In the genomic region with DNA sequence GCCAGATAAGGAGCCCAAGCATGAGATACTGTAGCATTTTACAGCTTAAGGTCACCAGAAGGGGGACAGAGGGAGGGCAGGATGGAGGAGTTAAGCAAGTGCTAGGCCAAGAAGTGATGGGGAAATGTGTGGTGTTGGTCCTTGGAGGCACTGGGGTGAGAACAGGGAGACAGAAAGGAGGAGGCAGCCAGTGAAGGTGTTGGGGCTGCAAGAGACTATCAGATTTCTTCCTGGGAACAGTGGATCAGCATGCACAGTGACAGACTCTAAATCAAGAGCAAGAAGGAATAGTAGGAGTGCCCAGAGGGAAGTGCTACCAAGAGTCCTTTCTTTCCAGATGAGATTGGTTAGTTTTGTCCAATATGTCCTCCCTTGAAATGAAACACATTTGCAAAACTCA, we compare ENCODE assay signal across 25 mouse cellular contexts.
A peak's percentile ranks its signal among the peaks of the same experiment; 100 is the strongest.
DNase-seq lines count a peak whose midpoint lies in the region; ATAC-seq and TF ChIP-seq lines count a peak whose summit lies in the region.
"Had no signal": no experiment of that assay in that cellular context is flagged by ENCODE, and none has a peak within 500 bp of the region (broad histone marks: within the 10 kb centered on the region; RNA-seq: fewer than 3 reads in every experiment).

No protein-coding gene starts in this region.

- H3K4me2 ChIP-seq in kidney, embryonic 15.5 days: no peak overlapping the region
- no peak overlapping the region for H3K4me2 ChIP-seq in kidney, postnatal 0 days (ENCODE audit: low read length)
- H3K4me2 ChIP-seq in limb, embryonic 14.5 days (replicated peaks; ENCODE audit: low read depth, low read length, severe bottlenecking): no peak overlapping the region
- no peak overlapping the region for H3K4me2 ChIP-seq in hindbrain, embryonic 14.5 days (replicated peaks)
- H3K4me2 ChIP-seq: embryonic facial prominence, embryonic 12.5 days; forebrain, embryonic 13.5 days; forebrain, embryonic 15.5 days had no signal

- no peak for TF ChIP-seq CTCF in kidney, adult 2 months (conservative IDR thresholded peaks at IDR 0.05; ENCODE audit: insufficient read depth, insufficient read length, low read depth, low read length)
- no peak for TF ChIP-seq CTCF in kidney, postnatal 0 days (IDR thresholded peaks at IDR 0.05; ENCODE audit: low read depth)

- H3K27me3 ChIP-seq in kidney, embryonic 15.5 days: no peaks in the 10 kb centered on the region
- no peaks in the 10 kb centered on the region for H3K27me3 ChIP-seq in kidney, adult 2 months (replicated peaks; ENCODE audit: control insufficient read depth, insufficient read depth, low read length)
- no peaks in the 10 kb centered on the region for H3K27me3 ChIP-seq in kidney, postnatal 0 days (ENCODE audit: insufficient read depth, low read length)
- no peaks in the 10 kb centered on the region for H3K27me3 ChIP-seq in limb, embryonic 14.5 days (ENCODE audit: control insufficient read depth, insufficient read depth, low read length)
- no peaks in the 10 kb centered on the region for H3K27me3 ChIP-seq in limb, embryonic 10.5 days (ENCODE audit: low read depth, poor library complexity, severe bottlenecking)
- H3K27me3 ChIP-seq in hindbrain, embryonic 14.5 days (ENCODE audit: control insufficient read depth, insufficient read depth, low read length): no peaks in the 10 kb centered on the region
- H3K27me3 ChIP-seq: CH12.LX; embryonic facial prominence, embryonic 12.5 days; forebrain, embryonic 13.5 days; forebrain, embryonic 15.5 days; Patski had no signal

- no peak overlapping the region for H3K4me3 ChIP-seq in kidney, embryonic 15.5 days (replicated peaks)
- H3K4me3 ChIP-seq in kidney, adult 2 months (ENCODE audit: insufficient read depth, low read depth, low read length): no peak overlapping the region
- H3K4me3 ChIP-seq in kidney, postnatal 0 days (replicated peaks; ENCODE audit: low read depth, low read length): no peak overlapping the region
- no peak overlapping the region for H3K4me3 ChIP-seq in limb, embryonic 14.5 days (replicated peaks; ENCODE audit: low read length)
- H3K4me3 ChIP-seq in limb, embryonic 10.5 days: no peak overlapping the region
- H3K4me3 ChIP-seq in hindbrain, embryonic 14.5 days (replicated peaks; ENCODE audit: low read length): no peak overlapping the region
- H3K4me3 ChIP-seq: embryonic facial prominence, embryonic 10.5 days; embryonic facial prominence, embryonic 12.5 days; forebrain, embryonic 13.5 days; forebrain, embryonic 15.5 days had no signal

- peak; percentile 93 for ATAC-seq in kidney, embryonic 15.5 days (replicated peaks; ENCODE audit: low FRiP score)
- peak; percentile 85 for ATAC-seq in kidney, postnatal 0 days (replicated peaks; ENCODE audit: low FRiP score, low read depth)
- no peak for ATAC-seq in limb, embryonic 14.5 days (ENCODE audit: low FRiP score, low read depth)
- ATAC-seq in hindbrain, embryonic 14.5 days (ENCODE audit: low FRiP score): no peak
- ATAC-seq: activated CD4-positive, CD25-positive, alpha-beta regulatory T cell, adult 4 months; CD4-positive, CD25-positive, alpha-beta regulatory T cell, adult 4 months; forebrain, embryonic 13.5 days; forebrain, embryonic 15.5 days; Patski had no signal

- no peak for DNase-seq in kidney, adult 2 months
- peak; percentile 90 for DNase-seq in kidney, postnatal 0 days (ENCODE audit: low spot score)
- no peak for DNase-seq in kidney, adult 9 months
- DNase-seq in limb, embryonic 14.5 days (ENCODE audit: low spot score): peak; percentile 5
- DNase-seq in limb, embryonic 10.5 days (ENCODE audit: low spot score): no peak
- DNase-seq in hindbrain, embryonic 14.5 days (ENCODE audit: low spot score): no peak
- DNase-seq: adrenal gland, adult 8-10 months; adrenal gland, postnatal 14 days; adrenal gland, postnatal 36 days; B cell, adult 2 months; cerebellum, adult 11-12 months; cerebellum, adult 2 months; cerebellum, adult 9-10 months; cerebellum, postnatal 10 days; cerebellum, postnatal 25 days had no signal

- H3K36me3 ChIP-seq in kidney, embryonic 15.5 days: no peaks in the 10 kb centered on the region
- no peaks in the 10 kb centered on the region for H3K36me3 ChIP-seq in kidney, adult 2 months (ENCODE audit: control insufficient read depth, insufficient read depth, low read length)
- H3K36me3 ChIP-seq in kidney, postnatal 0 days (ENCODE audit: insufficient read depth, low read length): no peaks in the 10 kb centered on the region
- H3K36me3 ChIP-seq in limb, embryonic 14.5 days (ENCODE audit: control insufficient read depth, insufficient read depth, low read length): no peaks in the 10 kb centered on the region
- H3K36me3 ChIP-seq in limb, embryonic 10.5 days: no peaks in the 10 kb centered on the region
- no peaks in the 10 kb centered on the region for H3K36me3 ChIP-seq in hindbrain, embryonic 14.5 days (replicated peaks; ENCODE audit: control insufficient read depth, insufficient read depth)
- H3K36me3 ChIP-seq: embryonic facial prominence, embryonic 10.5 days; embryonic facial prominence, embryonic 12.5 days; forebrain, embryonic 15.5 days; G1E had no signal

- peak overlapping the region; percentile 45; the same call in 1 of the 2 replicates for H3K27ac ChIP-seq in kidney, embryonic 15.5 days
- H3K27ac ChIP-seq in kidney, adult 2 months (ENCODE audit: insufficient read depth, low read depth, low read length): no peak overlapping the region
- no peak overlapping the region for H3K27ac ChIP-seq in kidney, postnatal 0 days
- H3K27ac ChIP-seq in limb, embryonic 14.5 days (replicated peaks; ENCODE audit: low read depth, low read length): no peak overlapping the region
- no peak overlapping the region for H3K27ac ChIP-seq in limb, embryonic 10.5 days
- no peak overlapping the region for H3K27ac ChIP-seq in hindbrain, embryonic 14.5 days
- H3K27ac ChIP-seq: embryonic facial prominence, embryonic 10.5 days; embryonic facial prominence, embryonic 12.5 days; forebrain, embryonic 13.5 days; forebrain, embryonic 15.5 days had no signal

- H3K9me3 ChIP-seq in kidney, embryonic 15.5 days (replicated peaks): no peaks in the 10 kb centered on the region
- no peaks in the 10 kb centered on the region for H3K9me3 ChIP-seq in kidney, postnatal 0 days (replicated peaks; ENCODE audit: low read length)
- H3K9me3 ChIP-seq in limb, embryonic 14.5 days (ENCODE audit: control insufficient read depth, low read length): no peaks in the 10 kb centered on the region
- no peaks in the 10 kb centered on the region for H3K9me3 ChIP-seq in limb, embryonic 10.5 days (replicated peaks)
- H3K9me3 ChIP-seq in hindbrain, embryonic 14.5 days (ENCODE audit: control insufficient read depth, low read length): no peaks in the 10 kb centered on the region
- H3K9me3 ChIP-seq: embryonic facial prominence, embryonic 10.5 days; embryonic facial prominence, embryonic 12.5 days; forebrain, embryonic 13.5 days; forebrain, embryonic 15.5 days; G1E had no signal

- TF ChIP-seq POLR2A in kidney, adult 2 months (IDR thresholded peaks at IDR 0.05; ENCODE audit: low read depth, low read length): no peak
- no peak for TF ChIP-seq POLR2A in limb, embryonic 14.5 days (IDR thresholded peaks at IDR 0.05; ENCODE audit: borderline replicate concordance, extremely low read depth, insufficient read depth, insufficient read length)

- H3K9ac ChIP-seq in kidney, embryonic 15.5 days: no peak overlapping the region
- H3K9ac ChIP-seq in kidney, postnatal 0 days (ENCODE audit: low read depth, low read length): no peak overlapping the region
- no peak overlapping the region for H3K9ac ChIP-seq in limb, embryonic 14.5 days (ENCODE audit: low read depth, low read length, severe bottlenecking)
- no peak overlapping the region for H3K9ac ChIP-seq in hindbrain, embryonic 14.5 days
- H3K9ac ChIP-seq: embryonic facial prominence, embryonic 12.5 days; forebrain, embryonic 13.5 days; forebrain, embryonic 15.5 days had no signal

- 0 out of 2 replicates have a peak, but pooled peaks cover 2% of the 10 kb centered on the region for H3K4me1 ChIP-seq in kidney, embryonic 15.5 days
- H3K4me1 ChIP-seq in kidney, adult 2 months (ENCODE audit: control insufficient read depth, insufficient read depth, low read length): no peaks in the 10 kb centered on the region
- H3K4me1 ChIP-seq in kidney, postnatal 0 days (replicated peaks; ENCODE audit: insufficient read depth, low read length): no peaks in the 10 kb centered on the region
- no peaks in the 10 kb centered on the region for H3K4me1 ChIP-seq in limb, embryonic 14.5 days (ENCODE audit: control insufficient read depth, insufficient read depth, low read length)
- H3K4me1 ChIP-seq in limb, embryonic 10.5 days: no peaks in the 10 kb centered on the region
- H3K4me1 ChIP-seq in hindbrain, embryonic 14.5 days (replicated peaks; ENCODE audit: control insufficient read depth, insufficient read depth, low read length): no peaks in the 10 kb centered on the region
- H3K4me1 ChIP-seq: embryonic facial prominence, embryonic 10.5 days; embryonic facial prominence, embryonic 12.5 days; forebrain, embryonic 13.5 days; forebrain, embryonic 15.5 days had no signal

Comparison
In these comparisons a context has a peak if more than half of its experiments do, and no peak if none do; other contexts are left out.
1. DNase-seq: peak in kidney, postnatal 0 days (single experiment) and limb, embryonic 14.5 days (single experiment); none in kidney, adult 2 months (single experiment), kidney, adult 9 months (single experiment), limb, embryonic 10.5 days (single experiment) and hindbrain, embryonic 14.5 days (single experiment).
2. ATAC-seq: peak in kidney, embryonic 15.5 days (single experiment) and kidney, postnatal 0 days (single experiment); none in limb, embryonic 14.5 days (single experiment) and hindbrain, embryonic 14.5 days (single experiment).